Mouse (Mus musculus): ENCODE data around the gene Ccdc73.

GRCm38 (mm10) chr2:105037956-105038569 is 170.5 kb downstream of the Ccdc73 start:
- TF ChIP-seq CTCF (IDR thresholded peaks at IDR 0.05; ENCODE audit: insufficient read depth, low read length): no peak
- no peak for TF ChIP-seq POLR2A (IDR thresholded peaks at IDR 0.05; ENCODE audit: borderline replicate concordance, extremely low read depth, low read depth, low read length)
